Mouse (Mus musculus): Measurements from ENCODE around the gene Rcn3. TPM values are rescaled to one million over a fixed set of nuclear protein-coding genes. Genes with fewer than 3 reads are reported as not detected.
"Not testable (repeated sequence)": the region's sequence is repeated elsewhere in the genome, so short reads cannot be mapped to it uniquely, and the experiment has no call there.

Rcn3 gene
- 100 to 1,000 TPM; 172 to 192 TPM for total RNA-seq (2021)
- long read RNA-seq, experiment 1, transcript Rcn3-208 (7 exons, 1,453 nt) = minor isoform, 107 of 361 reads
- long read RNA-seq, experiment 1, transcript Rcn3-201 (7 exons, 1,462 nt) = major isoform, 165 of 361 reads
- long read RNA-seq, experiment 1, partial matches to known transcripts = 78 of 361 reads
- long read RNA-seq, experiment 1, other reads (novel, unspliced or antisense) = 11 of 361 reads
- long read RNA-seq, experiment 2, transcript Rcn3-201 (7 exons, 1,462 nt) = major isoform, 176 of 375 reads
- long read RNA-seq, experiment 2, transcript Rcn3-208 (7 exons, 1,453 nt) = minor isoform, 109 of 375 reads
- long read RNA-seq, experiment 2, partial matches to known transcripts = 76 of 375 reads
- long read RNA-seq, experiment 2, other reads (novel, unspliced or antisense) = 13 of 375 reads

DNA sequence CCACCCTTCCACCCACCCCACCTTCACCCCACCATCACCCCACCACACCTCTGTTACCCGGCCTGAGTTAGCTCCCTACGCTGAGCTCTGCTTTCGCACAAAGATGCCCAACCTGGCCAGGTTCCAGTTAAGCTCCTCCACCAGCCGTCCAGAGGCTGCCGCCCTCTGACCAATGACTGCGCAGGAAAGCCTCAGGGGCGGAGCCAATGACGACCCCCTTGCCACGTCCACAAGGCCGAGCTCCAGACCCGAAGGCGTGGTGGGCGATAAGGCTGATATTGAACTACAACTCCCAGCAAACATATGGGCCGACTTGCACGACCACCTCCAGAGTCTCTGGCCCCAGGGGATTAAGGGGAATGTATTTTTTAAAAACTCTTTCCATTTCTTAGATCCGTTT is at the start of gene Rcn3:
Rcn3 (minus strand) TSS at position 174 of the 400 bp plus-strand sequence.
- peak; percentile 87 to 94 for DNase-seq (ENCODE audit: low spot score in 2 of 2)

DNA sequence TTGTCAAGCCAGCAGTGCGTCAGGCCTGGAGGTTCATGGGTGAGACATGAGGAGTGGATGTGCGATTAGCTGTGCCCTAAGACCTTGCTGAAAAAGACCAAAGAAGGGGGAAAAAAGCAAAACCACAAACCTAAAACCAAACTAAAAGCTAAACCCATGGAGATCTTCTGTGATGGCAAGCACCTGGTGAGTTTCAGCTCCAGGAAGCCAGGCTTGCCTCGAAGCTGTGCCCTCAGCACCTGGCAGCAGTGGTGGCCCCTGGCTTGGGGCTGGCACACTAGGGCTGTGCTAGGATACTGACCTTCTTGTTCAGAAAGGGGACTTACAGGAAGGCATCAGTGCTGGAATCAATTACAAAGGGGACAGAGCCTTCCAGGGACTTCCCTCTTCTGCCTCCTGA is 49.3 kb upstream of the Rcn3 start:
- no peak for DNase-seq (ENCODE audit: low spot score in 2 of 2)

DNA sequence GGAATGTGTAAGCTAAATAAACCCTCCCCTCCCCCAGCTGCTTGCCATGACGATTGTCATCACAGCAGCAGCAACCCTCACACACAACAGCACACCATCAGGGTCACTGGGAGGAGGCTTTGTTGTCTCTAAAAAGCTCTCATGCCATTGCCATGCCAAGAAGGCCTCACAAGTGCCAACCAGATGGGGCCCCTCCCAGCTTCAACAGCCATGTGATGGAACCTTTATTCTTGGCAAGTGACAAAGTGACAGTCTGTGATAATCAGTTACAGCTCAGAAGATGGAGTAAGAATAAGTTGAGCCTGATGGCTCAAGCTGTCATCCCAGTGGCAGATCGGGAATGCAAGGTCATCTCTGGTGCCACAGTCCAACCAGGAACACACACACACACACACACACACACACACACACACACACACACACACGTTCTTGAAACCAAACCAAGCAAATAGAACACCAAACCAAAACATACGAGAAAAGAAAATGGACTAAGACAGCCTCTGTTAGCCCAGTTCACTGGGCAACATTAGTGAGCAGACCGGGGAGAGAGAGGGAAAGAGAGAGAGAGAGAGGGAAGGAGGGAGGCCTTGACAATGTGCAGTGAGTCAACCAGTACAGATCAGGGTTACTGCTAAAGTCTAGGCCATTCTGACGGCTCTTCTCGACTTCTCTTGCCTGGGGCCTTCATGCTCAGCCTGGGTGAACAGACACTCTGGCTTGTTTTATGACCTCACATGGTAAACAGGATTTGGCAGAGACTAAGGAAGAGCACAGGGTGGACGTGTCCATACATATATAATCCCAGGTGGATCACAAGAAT is 48.1 kb upstream of the Rcn3 start:
- no peak for DNase-seq (ENCODE audit: low spot score in 2 of 2)

DNA sequence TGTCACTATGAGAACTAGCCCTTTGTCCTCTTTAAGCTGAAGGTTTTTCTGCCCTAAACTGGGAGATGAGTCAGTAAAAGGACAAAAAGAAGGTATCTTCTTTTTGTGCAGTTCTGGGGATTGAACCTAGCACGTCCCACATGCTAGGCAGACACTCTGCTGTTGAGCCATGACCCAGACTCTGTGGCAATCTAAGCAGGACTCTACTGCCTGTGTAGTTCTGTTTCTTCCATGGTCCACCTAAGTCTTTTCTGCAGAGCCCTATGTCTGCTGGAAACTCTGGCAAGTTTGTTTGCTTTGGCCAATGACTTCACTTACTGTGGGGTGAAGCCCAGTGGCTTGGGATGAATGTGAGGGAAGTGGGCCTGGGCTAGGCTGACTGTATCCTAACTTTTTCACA is 46.4 kb upstream of the Rcn3 start:
- DNase-seq (ENCODE audit: low spot score in 2 of 2) = no peak

DNA sequence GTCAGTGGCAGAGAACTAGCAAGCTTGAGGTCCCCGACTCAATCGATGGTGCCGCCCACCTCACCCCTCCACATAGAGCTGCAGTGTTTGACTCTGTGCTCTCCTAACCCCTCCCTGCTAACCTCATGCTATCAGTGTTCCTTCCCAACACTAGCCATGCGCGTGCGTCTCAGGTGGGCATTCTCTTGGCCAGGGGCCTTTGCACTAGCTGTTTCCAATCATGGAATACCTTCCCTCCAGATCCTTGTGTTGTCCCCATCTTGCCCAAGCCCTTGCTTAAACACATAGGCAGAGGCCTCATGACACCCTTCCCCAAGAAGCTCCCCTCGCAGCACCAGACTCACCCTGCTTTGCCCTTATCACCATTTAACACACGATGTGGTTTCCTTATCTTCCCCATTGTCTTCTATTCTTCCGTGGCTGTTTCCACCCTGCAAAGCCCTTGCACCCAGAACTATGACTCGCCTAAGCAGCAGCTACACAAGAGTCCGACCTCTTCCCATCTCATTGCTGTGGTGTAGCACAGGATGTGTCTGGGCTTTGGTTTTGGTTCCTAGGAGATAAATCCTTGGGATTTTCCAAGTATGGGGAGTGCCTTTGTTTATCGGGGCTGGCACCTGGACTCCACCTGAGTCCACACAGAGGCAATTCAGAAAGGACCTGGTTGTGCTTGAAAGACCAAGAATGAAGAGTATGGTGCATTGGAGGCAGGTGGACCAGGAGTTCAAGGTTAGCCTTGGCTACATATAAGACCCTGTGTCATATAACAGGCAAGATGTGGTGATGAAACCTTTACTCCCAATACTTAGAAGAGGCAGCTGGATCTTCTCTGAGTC is 45.4 kb upstream of the Rcn3 start:
- DNase-seq (ENCODE audit: low spot score in 2 of 2) = no peak

DNA sequence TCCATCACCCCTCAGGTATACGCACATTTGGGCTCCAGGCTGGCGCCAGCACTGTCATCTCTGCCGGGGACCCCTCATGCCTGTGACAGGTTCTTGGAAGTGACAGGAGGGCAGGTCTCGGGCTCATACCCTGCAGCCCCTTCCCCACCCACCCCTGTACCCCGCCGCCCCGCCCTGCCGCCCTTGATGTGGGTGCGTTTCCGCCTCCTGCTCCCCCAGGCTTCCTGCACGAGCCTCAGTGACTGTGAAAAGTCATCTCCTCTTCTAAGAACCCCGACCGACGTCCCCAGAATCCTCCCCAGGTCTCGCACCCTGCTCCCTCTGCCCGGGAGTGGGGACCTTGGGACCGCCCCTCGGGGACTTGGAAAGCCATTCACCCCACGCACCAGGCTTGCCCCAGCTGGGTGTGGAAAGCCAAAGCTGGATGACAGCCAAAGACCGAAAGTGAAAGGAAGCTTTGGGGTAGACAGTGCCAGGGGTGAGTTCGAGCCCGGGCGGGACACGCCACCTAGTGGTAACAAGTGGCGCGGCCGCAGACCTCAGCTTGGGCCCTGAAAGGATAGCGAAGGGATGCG is 44.1 kb upstream of the Rcn3 start, which contains the start of the genes Gm45713 and Flt3l:
Gm45713 (minus strand) TSS at position 239 of the 575 bp plus-strand sequence.
Flt3l (minus strand) TSS at position 440 of the 575 bp plus-strand sequence.
- DNase-seq (ENCODE audit: low spot score in 2 of 2) = peak; percentile 88 to 92

DNA sequence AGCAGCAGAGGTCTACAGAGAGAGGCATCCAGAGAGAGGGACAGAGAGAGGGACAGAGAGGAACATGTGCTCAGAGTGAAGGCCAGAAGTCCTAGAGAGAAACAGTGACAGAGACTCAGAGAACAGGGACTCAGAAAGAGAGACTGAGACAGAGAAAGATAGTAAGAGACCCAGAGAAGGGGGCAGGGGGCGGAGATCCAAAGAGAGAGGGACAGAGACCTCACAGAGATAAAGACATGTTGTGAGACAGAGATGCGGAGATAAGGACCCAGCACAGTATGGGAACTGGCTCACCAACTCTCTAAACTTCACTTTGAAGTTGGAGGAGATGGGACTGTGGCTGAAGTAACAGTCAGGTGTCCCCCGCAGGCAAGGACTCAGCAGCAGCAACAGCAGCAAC is 43.3 kb upstream of the Rcn3 start:
- DNase-seq (ENCODE audit: low spot score in 2 of 2) = no peak

DNA sequence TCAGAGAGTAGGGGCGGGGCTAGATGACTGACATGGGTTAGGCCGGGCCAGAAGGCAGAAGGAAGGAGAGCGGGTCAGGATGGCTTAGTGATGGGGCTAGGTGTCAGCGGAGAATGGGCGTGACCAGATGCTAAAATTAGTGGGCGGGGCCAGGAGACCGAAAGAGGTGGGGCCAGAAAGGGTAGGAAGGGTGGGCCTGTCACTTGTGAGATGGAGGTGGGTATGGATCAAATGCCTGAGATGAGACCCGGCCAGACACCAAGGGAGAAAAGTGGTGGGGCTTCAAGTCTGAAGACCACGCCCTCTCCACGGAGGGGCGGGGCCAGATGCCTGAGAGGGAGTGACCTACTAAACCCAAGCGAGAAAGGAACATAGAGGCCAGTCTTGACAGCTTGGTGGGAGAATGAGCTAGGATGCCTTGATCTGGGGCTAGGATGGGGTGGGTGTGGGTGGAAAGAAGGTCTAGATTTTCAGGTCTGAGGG is 42.6 kb upstream of the Rcn3 start:
- no peak for DNase-seq (ENCODE audit: low spot score in 2 of 2)

DNA sequence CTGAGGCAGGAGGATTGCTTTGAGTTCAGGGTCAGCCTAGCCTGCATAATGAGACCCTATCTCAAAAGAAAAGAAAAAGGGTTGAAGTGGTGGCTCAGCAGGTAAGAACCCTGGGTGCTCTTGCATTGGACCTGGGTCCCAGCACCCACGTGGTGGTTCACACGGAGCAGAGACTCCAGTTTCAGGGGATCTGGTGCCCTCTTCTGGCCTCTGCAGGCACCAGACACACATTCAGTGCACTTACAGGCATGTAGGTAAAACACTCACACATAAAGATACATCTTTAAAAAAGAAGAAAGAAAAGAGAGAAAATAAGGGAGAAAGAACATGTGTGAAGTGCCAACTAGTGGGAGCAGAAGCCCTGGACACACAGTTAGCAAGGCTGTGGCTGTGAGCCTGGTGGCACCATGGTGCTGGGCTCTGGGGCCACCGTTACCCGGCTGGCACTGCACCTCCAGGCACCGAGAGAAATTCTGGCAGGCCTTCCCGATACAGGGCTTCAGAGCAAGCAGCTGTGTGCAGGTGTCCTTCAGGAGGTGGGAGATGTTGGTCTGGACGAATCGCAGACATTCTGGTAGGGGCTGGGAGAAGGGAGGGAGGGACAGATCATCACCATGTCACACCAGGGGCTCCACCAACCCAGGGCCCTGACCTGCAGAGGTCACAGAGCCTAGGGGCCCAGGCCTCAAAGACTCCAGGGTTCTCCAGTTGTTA is 41.6 kb upstream of the Rcn3 start:
- DNase-seq (ENCODE audit: low spot score in 2 of 2) = no peak

DNA sequence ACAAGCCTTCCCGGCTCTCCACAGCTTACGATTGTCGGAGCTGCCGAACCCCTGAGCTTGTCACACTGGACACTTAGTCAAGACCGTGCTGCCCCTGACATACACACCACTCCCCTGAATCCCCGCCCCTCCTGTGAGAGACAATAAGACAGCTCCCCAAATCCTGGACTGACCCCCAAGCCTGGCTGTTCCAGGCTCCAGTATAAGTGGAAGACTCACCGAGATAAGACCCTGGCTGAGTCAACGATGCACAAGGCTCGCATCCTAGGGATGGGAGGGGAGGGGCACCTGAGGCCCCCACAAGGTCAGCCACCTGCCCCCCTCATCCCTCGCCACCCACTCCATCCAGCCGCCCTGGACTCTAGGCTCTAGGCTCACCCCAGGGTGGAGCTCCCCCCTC is 39.8 kb upstream of the Rcn3 start:
- no peak for DNase-seq (ENCODE audit: low spot score in 2 of 2)

DNA sequence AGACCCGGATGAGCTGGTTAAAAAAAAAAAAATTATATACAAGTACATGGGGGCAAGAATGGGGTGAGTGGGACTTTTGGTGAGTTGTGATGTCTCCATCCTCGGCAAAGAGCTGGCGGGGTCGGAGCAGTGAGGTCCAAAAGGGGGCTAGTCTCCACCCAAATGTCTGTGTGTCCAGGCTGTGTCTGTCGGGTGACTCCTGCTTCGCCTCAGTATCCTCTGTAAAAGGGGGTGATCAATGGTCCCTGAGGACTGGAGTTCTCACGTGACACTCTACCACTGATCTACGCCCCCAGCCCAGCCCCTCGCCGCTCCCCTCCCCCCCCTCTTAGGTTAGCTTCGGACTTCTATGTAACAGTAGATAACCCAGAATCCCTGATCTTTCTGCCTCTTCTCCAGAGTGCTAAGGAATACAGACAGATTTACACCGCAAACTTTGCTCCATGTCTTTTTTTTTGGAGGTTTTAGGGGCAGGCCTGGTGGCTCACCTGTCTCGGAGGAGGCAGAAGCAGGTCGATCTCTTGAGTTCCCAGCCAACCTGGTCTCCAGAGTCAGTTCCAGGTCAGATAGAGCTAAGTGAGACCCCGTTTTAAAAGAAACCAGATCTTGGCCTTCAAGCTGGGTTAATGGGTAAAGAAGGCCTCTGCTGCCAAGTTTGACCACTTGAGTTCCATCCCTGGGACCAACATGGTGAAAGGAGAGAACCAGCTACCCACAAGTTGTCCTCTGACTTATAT is 37.9 kb upstream of the Rcn3 start:
- DNase-seq (ENCODE audit: low spot score in 2 of 2) = no peak

DNA sequence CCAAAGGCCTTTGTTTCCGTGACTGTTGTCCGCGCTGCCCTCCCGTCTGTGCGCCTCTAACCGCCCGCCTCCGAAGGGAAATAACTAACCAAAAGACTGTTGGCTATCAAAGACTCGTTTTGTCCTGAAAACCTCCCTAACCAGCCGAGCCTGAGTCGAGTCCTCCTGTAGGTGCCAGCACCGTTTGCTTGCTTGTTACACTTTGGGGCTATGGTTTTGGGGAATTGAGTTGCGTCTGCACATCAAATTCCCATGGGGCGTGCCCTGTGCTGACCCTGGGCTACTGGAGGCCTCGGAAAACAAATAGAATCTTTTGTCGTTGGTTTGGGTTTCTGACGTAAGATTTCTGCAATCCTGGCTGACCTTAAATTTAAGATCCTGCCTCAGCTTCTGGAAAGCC is 37.3 kb upstream of the Rcn3 start:
- DNase-seq (ENCODE audit: low spot score in 2 of 2) = no peak

DNA sequence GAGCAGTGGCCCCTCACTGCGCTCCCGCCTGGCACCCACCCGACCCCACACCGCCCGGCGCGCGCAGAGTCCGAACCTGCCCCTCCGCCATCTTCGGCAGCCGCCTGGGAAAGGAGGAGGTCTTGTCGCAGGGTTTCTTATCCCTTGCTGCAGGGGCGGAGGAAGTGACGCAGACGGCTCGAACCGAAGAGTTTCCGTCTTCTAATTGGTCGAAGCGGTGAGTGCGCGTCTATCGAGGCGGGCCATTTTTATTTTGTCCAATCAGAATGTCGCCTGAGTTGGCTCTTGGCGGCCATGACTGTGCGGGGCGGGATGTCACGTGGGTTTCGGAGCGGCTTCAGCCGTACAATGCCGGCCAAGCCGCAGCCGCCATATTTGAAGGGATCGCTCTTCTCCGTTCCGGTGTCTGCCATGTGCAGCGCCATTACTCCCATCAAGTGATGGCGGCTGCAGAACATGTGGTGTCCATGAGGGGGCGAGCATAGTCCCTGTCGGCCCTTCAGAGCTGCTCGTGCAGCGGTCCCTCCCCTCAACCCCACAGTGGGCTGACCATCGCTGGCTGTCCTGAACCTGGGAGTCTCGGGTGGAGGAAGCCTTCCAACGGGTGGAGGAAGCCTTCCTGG is 36.7 kb upstream of the Rcn3 start, which contains the start of gene Rpl13a:
Rpl13a (minus strand) TSS at position 138 of the 623 bp plus-strand sequence.
- DNase-seq (ENCODE audit: low spot score in 2 of 2) = peak; percentile 90 to 97

DNA sequence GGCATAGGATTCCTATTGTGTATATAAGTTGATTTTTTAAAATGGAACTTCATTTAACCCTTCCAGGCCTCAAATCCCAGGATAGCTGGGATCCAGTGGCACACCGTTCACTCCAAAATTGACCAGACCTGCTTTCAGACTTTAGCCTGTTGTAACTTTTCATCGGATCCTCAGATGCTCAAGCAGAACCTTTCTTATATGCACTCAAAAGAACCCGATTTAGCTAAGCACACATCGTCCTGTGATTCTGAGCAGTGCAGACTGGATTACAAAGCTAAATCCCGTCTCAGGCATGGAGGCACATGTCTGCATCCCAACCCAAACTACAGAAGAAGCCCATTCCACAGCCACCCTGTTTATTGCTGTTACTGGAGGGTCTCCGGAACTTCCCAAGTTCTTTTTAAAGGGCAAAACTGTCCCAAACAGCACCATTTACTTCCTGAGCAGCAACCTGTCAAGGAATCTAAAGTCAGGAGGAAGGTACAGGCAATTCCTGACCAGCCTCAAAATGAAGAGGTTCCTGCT is 35.7 kb upstream of the Rcn3 start:
- DNase-seq (ENCODE audit: low spot score in 2 of 2) = no peak

DNA sequence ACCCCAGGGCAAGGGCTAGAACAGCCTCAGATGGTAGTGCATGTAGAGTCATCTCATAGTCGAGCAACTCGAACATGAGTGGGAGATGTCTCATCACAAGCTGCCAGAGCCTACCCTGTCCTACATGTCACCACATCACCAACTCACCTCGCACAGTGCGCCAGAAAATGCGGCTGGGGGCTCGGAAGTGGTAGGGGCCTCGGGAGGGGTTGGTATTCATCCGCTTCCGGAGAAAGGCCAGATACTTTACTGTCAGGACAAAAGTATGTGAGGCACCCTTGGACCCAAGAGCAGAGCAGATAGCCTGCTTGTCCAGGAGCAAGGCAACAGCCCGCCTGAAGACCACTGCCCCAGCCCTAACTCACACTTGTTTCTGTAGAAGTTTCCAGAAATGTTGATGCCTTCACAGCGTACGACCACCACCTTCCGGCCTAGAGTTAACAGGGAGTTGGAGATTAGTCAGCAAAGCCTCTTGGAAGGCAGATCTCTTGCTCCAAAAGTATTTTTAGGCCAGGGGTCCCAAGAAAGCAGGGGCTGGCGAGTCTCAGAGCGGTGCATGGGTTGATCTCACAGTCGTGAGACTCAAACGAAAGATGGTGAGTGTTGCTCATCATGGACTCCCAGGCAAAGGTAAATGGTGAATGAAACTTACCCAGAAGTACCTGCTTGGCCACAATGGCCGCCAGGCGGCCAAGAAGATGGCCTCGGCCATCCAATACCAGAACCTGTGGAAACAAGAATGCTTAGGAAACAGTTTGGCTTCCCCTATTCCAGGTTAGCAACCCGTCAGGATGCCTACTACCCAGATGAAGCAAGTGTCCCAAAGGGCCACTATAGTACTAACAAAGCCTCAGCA is 35.1 kb upstream of the Rcn3 start:
- no peak for DNase-seq (ENCODE audit: low spot score in 2 of 2)

DNA sequence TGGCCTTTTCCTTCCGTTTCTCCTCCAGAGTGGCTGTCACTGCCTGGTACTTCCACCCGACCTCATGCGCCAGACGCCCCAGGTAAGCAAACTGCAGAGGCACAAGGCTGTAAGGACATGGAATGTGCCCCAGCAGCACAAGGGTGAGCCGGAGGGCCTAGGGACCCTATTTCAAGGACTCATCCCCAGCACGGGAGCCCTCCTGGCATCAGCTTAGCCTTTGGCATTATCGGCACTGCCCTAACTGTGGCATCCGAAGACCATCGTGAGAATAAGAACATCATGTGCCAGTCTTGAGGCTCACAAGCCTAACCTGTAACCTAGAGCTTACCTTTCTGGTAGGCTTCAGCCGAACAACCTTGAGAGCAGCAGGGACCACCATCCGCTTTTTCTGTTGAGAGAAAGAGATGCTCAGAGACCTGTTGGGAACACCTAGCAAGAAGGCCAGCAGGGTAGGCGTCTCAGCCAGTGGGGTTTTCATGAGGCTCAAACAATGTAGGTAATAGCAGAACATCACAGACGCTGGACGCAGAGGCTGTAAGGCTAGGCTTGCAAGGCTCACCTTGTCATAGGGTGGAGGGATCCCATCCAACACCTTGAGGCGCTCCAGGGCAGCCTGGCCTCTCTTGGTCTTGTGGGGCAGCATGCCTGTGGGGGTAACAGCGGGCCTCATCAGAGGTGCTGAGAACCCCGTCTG is 34.3 kb upstream of the Rcn3 start:
- no peak for DNase-seq (ENCODE audit: low spot score in 2 of 2)

DNA sequence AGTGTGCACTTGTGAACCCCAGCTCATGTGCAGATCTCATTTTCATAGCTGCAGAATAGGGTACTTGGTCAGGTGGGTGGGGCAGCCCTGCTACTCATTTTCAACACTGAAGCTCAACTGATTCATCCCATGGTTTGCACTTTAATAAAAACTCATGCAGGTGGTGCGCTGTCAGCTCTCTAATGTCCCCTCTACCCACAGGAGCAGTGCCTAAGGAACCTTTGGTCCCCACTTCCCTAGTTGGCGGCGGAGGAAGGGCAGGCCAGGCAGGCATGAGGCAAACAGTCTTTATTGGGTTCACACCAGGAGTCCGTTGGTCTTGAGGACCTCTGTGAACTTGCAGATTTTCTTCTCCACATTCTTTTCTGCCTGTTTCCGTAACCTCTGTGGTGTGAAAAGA is 33.6 kb upstream of the Rcn3 start:
- not testable (repeated sequence) for DNase-seq (ENCODE audit: low spot score in 2 of 2)
